Mouse (Mus musculus): ENCODE measurements around the gene Pnrc1.

The Pnrc1 gene

DNA sequence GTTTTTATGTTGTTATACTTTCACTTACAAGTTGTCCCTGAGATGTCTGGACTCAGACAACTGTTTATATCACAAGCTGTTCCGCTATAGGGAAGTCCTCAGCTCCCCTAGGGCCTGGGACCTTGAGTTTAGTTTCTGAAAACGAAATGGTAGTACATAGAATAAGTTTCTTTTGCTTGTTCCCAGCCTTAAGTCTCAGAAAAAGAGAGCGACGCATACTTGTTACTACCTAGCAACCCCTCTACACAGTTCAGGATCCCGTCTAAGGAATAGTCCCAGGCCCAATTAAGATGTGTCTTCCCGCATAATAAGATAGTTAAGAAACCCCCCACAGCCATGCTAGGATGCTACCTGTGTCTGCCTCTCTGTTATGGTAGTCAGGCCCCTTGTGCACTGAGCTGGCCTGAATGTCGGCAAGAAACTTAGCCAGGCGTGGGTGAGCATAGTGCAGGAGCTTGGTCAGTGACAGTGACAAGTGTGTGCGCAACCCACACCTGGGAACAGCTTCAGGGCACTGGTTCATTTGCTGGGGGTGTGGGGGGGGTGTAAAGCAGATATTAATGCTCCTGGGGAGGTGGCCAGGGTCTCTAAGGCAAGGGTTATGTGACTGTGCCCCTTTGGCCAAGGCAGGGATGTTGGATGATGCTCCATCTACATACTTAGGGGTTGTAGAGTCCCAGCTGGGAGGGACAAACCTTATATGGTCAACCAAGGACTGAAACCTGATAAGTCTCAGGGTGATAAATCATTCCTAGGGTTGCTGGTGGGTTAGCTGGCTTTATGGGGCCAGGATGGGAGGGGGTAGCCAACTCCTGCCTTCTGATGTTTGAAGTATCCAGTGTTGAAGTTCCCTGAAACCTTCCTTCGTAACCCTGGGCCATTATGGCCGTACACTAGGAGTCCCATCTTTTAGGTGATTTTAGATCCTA lies 19.3 kb downstream of the Pnrc1 start:
- no peak for DNase-seq (ENCODE audit: low spot score in 2 of 2)

DNA sequence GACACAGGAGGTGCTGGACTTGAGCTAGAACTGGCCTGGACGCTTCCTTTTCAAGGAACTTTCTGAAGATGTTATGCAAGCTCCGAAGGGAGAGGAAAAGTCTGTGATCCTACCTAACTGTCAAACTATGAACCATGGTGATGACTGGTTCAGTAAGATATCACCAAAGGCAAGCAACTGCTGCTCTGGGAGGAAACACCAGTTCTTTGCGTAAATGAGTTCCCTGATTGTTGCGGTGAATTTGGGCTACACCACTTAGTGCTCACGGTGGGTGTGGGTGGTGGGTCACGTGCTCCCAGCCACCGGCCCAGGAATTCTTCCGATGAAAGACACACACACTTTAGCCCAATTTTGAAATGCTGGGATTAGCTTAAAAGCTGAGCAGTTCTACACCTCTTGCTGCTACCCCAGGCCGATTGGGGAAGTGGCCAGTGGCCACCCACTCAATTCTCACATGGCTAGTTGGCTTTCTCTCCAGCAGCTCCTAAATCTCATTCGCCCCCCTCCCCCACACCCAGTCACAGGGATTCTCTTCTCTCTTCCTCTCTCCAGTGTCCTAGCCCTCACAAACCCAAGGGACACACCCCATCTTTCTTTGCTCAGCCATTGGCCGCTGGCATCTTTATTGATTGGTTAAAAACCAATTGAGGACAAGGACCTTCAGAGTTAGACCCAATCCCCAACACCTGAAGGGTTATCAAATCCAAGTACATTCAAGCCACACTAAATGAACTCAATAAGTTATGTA lies 24.8 kb downstream of the Pnrc1 start:
- DNase-seq (ENCODE audit: low spot score in 2 of 2): no peak

DNA sequence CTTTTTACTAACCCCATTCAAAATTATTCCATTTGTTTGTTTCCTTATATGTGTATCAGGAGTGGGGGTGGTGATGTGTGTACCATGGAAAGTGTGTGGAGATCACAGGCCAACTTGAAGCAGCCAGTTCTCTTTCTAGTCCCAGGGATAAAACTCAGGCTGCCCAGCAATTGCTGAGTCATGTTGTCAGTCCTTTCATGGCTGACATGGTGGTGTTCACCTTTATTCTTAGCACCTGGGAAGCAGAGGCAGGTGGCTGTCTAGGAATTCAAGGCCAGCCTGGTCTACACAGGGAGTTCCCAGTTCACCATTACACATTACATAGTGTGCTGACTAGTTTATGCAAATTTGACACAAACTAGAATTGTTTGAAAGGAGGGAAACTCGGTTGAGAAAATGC lies 27.1 kb downstream of the Pnrc1 start:
- no peak for DNase-seq (ENCODE audit: low spot score in 2 of 2)

DNA sequence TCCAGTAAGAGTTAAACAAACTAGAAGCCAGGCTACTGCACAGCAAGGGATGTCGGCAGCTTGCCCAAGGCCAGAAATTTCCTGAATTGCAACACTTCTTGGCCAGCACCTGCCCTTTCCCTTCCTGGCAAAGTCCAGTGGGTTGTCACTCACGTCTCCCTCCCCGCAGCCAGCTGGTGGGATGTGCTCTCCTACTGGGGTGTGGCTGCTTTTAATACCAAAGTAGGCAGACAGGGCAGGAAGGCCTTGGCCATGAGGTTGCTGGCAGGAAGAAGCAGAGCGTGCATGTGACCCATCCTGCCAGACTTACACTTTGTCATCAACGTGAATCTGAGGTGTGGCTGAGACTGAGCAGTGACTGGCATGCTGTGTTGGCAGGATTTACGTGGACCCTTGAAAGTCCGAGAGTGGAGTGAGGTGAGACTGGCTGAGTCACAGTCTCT lies 28.6 kb downstream of the Pnrc1 start:
- peak; percentile 37 to 72 for DNase-seq (ENCODE audit: low spot score in 2 of 2)

DNA sequence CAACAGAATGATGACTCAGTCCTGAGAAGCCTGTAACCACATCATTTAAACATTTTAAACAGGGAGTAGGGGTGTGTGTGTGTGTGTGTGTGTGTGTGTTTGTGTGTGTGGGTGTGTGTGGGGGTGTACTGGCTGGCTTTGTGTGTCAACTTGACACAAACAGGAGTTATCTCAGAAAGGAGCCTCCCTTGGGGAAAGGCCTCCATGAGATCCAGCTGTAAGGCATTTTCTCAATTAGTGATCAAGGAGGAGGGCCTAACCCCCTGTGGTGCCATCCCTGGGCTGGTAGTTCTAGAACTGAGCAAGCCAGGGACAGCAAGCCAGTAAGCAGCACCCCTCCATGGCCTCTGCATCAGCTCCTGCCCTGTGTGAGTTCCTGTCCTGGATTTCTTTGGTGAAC lies 29.7 kb downstream of the Pnrc1 start:
- DNase-seq (ENCODE audit: low spot score in 2 of 2): no peak

DNA sequence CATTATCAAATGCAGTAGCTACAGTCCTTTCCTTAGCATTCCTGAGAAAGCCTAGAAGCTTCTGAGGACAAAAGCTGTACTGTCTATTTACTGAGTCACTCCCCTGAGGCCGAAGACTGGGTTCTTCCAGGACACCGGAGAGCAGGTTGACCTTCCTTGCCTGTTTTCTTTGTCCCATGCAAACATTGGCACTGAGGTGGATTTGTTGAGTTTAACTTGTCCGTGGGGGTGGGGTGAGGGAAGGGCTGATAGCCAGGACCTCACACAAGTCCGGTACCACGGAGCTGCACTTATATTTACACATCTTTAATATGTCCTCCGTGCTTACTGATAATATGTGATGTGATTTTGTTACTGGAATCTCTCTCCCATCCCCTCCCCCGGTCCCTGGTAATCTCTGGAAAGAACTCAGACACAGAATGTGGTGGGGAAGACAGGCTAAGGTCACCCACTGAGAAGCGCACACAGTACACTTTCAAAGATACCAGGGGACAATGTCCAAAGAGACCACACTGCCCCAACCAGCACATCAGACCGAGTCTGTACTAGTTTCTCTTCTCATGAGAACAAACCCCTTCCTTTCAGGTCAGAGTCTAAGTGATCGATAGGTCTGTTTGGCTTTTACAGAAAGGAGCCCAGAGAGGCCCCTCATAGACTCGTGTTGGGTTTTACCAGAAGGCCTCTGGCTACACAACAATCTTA lies 32.5 kb downstream of the Pnrc1 start:
- DNase-seq (ENCODE audit: low spot score in 2 of 2): no peak

DNA sequence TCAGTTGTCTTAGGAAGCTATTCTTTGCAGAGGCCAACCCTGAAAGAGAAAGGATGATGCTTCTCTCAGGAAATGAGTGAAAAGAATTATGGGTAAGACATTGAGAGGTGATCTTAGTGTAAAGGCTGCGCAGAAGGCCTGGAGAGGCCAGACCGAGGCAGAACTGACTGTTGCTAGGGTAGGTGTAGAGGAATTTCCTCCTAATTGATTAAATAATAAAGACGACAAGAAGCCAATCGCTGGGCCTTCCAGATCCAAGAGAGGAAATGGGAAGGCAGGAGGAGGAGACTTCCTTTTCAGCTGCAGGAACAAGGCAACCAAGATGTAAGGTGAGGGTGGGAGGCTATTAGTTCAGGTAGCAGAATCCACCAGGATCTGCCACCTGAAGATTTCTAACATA lies 35.3 kb downstream of the Pnrc1 start:
- no peak for DNase-seq (ENCODE audit: low spot score in 2 of 2)

DNA sequence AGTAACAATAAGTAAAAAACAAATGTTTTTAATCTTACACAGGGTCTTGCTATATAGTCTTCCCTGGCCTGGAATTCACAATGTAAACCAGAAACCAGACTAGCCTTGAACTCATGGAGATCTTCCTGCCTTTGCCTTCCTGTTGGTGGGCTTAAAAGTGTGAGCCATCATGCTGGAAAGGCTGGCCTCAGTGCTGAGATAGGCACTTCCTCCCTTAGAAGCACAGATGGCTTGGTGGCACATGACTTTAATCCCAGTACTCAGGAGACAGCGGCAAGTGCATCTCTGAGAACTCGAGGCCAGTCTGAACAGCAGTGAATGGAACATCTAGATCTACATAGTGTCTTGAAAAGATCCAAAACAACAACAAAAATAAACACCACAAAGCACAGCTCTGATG lies 39.1 kb downstream of the Pnrc1 start:
- no peak for DNase-seq (ENCODE audit: low spot score in 2 of 2)

DNA sequence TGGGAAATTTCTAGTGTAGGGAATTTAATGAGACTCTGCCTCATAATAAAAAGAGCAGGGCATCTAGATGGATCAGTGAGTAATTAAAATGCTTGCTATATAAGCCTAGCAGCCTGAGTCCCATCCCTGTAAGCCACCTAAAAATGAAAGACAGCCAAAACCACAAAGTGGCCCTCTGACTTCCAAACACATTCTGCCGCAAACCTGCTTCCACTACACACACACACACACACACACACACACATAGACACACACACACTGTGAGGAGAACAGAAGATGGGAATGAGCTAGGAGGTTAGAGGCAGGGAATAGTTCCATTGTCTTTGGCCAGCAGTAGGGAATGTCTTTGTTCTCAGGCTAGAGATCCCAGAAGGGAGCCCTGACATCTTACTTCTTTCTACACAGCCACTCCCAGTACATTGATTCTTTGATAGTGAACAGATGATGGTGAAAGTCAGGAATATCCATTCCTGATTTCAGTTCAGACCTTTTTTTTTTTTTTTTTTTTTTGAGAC lies 40.2 kb downstream of the Pnrc1 start:
- DNase-seq (ENCODE audit: low spot score in 2 of 2): no peak

DNA sequence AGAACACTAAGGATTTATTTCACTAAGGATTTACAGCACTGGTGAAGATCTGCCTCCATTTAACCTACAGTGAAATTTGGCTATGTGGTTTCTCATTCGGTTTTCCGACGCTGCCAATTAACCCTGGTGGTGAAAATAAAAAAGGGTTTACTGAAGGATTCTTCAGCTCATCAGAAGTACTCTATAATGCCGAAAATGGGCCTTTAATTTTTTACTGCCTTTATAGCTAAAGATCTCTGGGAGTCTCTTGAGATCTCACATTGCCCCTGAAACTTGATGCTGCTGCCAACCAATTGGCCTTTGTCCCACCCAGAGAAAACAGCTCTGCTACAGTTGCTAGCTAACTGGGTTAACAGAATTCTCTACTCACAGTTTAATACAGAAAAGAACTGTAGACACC lies 41.0 kb downstream of the Pnrc1 start:
- peak in 1 of 2 experiments; percentile 2 for DNase-seq (ENCODE audit: low spot score in 2 of 2)

DNA sequence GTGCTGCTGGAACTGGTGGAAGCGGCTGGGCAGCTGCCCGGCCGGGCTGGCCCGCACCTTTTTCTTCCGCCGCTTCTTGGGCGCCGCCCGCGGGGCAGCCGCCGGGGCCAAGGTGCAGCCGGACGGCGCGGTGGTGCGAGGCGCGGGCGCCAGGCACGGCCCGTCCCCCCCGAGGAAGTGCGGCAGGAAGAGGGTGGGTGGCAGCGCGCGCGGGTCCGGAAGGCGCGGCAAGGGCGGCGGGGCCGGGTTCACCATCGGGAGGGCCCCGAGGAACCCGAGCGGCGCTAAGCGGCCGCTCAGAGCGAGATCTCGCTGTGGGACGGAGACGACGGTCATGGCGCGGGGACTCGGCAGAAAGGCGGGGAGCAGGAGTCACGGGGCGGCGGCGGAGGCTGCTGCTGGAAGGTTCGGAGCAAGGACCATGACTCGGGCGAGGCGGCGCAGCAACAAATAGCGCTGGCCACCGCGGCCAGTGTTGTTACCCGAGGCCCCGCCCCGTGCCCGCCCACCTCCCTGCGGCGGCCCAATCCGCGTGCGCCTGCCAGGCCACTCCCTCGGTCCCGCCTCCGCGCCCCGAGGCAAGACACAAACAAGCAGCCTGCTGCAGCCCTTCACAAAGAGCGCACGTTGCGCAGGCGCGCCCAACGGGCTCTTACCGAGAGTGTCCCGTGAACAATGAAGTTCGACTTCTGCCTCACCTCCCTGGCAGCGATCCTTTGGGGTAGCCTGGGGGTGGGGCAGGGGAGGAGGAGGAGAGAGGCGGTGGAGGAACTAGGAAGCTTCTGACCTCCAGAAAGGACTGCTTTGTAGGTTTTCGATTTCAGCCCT lies 41.7 kb downstream of the Pnrc1 start:
- DNase-seq (ENCODE audit: low spot score in 2 of 2): peak; percentile 96 to 99

DNA sequence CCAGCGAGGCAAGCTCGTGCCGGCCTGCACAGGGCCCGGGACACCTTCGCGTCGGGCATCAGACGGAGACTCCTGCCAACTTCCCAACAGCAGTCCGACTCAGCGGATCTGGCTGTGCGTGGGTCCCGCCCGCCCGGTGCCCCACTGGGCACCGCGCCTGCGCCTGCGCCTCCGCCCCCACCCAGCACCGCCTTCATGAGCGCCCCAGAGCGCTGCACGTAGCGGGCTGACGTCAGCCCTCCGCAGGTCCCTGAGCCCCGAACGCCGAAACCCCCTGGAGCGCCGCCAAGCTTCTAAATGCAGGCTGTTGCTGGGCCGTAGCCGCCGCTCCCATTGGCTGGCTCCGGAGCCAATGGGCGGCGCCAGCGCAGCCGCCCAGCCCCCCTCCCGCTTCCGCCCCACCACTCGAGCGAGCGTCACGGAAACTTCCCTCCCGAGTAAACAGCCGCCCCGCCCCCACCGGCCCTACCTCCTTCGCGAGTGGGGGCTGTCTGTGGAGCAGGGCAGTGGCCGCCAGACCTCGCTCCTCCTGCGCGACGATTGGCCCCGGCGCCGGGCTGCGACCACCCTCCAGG lies 42.4 kb downstream of the Pnrc1 start:
- DNase-seq (ENCODE audit: low spot score in 2 of 2): peak; percentile 96 to 99

DNA sequence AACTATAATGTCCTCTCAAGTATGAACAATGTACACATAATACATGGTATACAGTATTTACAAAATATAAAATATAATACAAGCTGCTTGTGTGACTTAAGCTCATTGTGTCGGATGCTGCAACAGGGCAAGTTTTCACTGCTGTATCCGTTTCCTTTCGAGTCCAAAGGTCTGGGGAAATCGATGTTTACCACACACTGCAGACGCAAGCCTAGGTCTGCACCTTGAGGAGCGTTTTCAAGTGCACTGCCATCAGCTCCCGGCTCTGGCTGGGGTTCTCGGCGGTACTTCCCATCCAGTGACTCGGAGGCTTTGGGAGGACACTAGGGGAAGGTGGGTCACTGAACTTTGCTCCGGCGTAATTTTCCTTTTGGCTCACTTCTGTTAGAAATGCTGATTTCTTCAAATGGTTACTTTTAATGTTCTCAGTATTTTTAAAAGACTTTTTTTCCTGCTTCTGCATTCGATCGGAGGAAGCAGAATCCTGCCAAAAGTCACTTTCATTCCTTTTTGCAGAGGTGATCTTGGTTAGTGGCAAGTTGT lies 44.0 kb downstream of the Pnrc1 start:
- DNase-seq (ENCODE audit: low spot score in 2 of 2): no peak

DNA sequence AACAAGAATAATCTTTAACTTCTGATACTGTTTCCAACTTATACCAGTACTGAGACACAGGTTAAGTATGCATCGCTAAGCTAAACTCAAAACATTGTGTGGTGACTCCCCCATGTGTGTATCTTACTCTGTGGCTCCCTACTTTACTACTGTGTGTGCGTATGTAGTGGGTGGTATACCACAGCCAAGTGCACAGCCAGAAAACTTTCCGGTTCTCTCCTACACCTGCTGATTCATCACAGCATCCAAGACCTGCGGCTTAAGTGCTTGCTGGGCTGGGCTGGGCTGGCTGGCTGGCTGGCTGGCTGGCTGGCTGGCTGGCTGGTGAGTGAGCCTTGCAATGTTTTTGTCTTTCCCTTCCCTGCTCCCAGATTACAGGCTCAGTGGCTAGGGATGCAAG lies 46.0 kb downstream of the Pnrc1 start:
- no peak for DNase-seq (ENCODE audit: low spot score in 2 of 2)

DNA sequence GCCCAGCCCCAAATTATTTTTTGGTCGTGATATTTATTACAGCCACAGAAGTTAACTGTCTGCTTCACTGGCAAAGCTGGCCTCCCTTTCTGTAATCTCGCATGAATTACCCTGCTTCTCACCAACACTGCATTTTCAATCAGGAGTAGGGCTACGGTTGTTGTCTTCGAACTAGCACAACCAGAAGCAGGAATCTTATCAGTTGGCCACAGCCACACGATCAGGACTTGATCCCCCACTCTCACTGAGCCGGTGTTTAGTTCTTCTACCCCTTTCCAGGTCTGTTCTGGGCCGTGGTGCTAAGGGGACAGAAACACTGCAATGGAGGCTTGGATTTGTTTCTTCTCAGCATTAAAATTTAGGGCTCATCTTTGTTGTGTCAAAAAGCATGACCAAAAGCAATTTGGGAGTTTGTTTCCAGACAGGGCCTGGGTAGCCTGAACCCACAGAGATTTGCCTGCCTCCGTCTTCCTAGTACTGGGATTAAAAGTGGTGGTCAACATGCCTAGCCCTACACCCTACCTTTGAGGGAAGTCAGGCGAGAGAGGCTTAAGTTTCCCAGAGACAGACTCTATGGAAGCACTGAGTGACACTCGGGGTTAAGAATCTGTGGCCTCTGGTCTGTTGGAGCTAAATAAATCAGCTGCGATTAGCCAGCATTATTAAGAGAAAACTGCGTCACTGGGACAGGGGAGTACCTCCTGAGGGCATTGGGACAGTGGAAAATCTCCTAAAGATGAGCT lies 46.8 kb downstream of the Pnrc1 start:
- no peak for DNase-seq (ENCODE audit: low spot score in 2 of 2)

DNA sequence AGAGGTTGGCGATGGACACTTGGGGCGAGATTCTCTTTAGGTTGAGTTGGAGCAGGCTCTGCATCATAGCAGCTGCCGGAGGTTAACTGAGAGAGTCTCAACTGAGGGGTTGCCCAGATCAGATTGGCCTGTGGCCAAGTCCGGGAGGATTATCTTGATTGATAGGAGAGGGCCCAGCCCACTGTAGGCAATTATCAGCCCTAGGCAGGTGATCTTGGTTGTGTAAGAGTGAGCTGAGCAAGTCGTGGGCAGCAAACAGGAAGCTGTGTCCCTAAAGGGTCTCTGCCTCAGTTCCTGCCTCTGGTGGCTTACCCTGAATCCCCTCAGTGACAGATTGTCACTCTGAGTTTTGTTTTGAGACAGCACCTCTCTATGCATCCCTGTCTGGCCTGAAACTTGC lies 47.4 kb downstream of the Pnrc1 start:
- peak in 1 of 2 experiments; percentile 16 for DNase-seq (ENCODE audit: low spot score in 2 of 2)

DNA sequence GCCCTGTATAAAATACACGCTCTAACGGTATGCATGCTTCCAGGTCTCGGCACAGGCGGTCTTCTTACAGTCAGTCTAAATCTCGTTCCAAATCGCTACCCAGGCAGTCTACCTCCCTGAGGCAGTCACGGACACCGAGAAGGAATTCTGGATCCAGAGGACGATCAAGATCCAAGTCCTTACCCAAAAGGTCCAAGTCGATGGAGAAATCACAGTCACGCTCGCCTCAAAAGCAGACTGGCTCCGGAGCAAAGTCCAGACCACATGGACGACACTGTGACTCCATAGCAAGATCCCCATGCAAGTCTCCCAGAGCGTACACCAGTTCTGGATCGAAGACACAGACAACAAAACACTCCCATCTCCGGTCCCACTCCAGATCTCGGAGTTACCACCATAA lies 59.1 kb downstream of the Pnrc1 start:
- no peak for DNase-seq (ENCODE audit: low spot score in 2 of 2)

DNA sequence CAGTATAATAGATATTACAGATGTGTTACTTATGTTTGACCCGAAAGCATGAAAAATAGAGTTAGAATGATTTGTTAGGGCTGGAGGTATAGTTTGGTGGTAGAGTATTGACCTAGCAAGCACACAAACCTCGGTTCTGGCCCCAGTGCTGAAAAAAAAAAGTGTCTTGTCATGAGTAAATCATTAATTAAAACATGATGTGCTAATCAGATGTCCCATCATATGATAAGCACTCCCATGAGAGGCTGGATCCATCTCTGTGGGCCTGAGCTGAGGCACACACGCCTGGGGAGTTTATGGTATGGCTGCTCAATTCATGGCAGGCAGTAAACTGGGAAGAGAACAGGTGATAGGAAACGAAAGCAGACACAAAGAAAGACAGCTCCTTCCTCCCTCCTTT lies 60.3 kb downstream of the Pnrc1 start:
- DNase-seq (ENCODE audit: low spot score in 2 of 2): no peak

DNA sequence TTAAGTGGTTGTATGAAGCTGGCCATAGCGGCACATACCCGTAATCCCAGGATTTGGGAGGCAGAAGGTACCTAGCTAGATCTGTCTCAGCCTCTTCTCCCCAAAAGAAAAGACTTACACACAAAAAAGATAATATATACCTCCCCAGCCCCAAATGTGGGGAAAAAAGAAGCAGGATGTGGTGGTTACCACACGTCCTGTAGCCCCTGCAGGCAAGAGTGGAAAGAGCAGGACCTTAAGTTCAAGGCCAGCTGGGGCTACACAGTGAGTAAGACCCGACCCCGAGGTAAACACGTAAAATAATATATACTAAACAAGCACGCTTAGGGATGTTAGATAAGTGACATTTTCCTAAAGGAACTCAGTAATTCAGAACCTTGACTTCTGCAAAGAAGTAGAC lies 62.8 kb downstream of the Pnrc1 start:
- DNase-seq (ENCODE audit: low spot score in 2 of 2): no peak
